Mouse (Mus musculus): ENCODE data around the gene Ankrd45. TPM values are rescaled to one million over a fixed set of nuclear protein-coding genes. Genes with fewer than 3 reads are reported as not detected.

Ankrd45 gene
- not detected for polyA plus RNA-seq (2015; fragmentation: Illumina TruSeq; extraction: RNeasy Lipid Tissue Mini Kit (QIAGEN cat#74804); ENCODE audit: insufficient read depth, low read depth, low replicate concordance)

GRCm38 (mm10) chr1:161142531-161143159, at the start of gene Ankrd45:
Ankrd45 (plus strand) TSS chr1:161142691.

GRCm38 (mm10) chr1:161130726-161131664, 11.5 kb upstream of the Ankrd45 start, which contains the start of gene Klhl20:
Klhl20 (minus strand) TSS chr1:161131511.

GRCm38 (mm10) chr1:161159214-161159613, 16.7 kb downstream of the Ankrd45 start, which contains the start of gene Tex50:
Tex50 (minus strand) TSS chr1:161159314.

Other genes with a start within 250 kb of the Ankrd45 start
- gene Rc3h1, start 236.3 kb upstream of the Ankrd45 start, polyA plus RNA-seq (2015; fragmentation: Illumina TruSeq; extraction: RNeasy Lipid Tissue Mini Kit (QIAGEN cat#74804); ENCODE audit: insufficient read depth, low read depth, low replicate concordance): 3.5 TPM
- not detected for gene Serpinc1, start 164.1 kb upstream of the Ankrd45 start, polyA plus RNA-seq (2015; fragmentation: Illumina TruSeq; extraction: RNeasy Lipid Tissue Mini Kit (QIAGEN cat#74804); ENCODE audit: insufficient read depth, low read depth, low replicate concordance)
- 1.1 TPM for gene Zbtb37, start 107.8 kb upstream of the Ankrd45 start, polyA plus RNA-seq (2015; fragmentation: Illumina TruSeq; extraction: RNeasy Lipid Tissue Mini Kit (QIAGEN cat#74804); ENCODE audit: insufficient read depth, low read depth, low replicate concordance)
- gene Dars2, start 72.0 kb upstream of the Ankrd45 start, polyA plus RNA-seq (2015; fragmentation: Illumina TruSeq; extraction: RNeasy Lipid Tissue Mini Kit (QIAGEN cat#74804); ENCODE audit: insufficient read depth, low read depth, low replicate concordance): 3.2 TPM
- 0.65 TPM for gene Cenpl, start 72.0 kb upstream of the Ankrd45 start, polyA plus RNA-seq (2015; fragmentation: Illumina TruSeq; extraction: RNeasy Lipid Tissue Mini Kit (QIAGEN cat#74804); ENCODE audit: insufficient read depth, low read depth, low replicate concordance)
- 3.5 TPM for gene Klhl20, start 11.2 kb upstream of the Ankrd45 start, polyA plus RNA-seq (2015; fragmentation: Illumina TruSeq; extraction: RNeasy Lipid Tissue Mini Kit (QIAGEN cat#74804); ENCODE audit: insufficient read depth, low read depth, low replicate concordance)
- not detected for gene Tex50, start 16.6 kb downstream of the Ankrd45 start, polyA plus RNA-seq (2015; fragmentation: Illumina TruSeq; extraction: RNeasy Lipid Tissue Mini Kit (QIAGEN cat#74804); ENCODE audit: insufficient read depth, low read depth, low replicate concordance)
- gene Prdx6, start 108.5 kb downstream of the Ankrd45 start, polyA plus RNA-seq (2015; fragmentation: Illumina TruSeq; extraction: RNeasy Lipid Tissue Mini Kit (QIAGEN cat#74804); ENCODE audit: insufficient read depth, low read depth, low replicate concordance): 30.6 TPM

Measured in pancreas, adult 10 weeks (tissue).